In the genomic region with DNA sequence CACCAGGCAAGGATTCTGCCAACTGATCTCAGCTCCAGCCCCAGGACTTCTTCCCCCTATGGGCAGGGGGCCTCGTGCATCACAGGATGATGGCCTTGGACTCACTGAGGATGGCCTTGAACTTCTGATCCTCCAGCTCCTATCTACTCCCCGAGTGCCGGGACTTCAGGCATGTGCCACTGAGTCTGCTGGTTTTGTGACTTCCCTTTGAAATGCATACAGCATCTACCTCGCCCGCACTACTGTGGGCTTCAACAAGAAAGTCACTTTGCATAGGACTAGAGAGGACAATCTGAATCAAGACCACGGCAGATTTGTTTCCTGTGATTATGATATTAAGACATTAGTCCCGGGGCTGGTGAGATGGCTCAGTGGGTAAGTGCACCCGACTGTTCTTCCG, we compare ENCODE assay signal across 16 mouse cellular contexts.
"Had no signal": no experiment of that assay in that cellular context is flagged by ENCODE, and none has a peak within 500 bp of the region (broad histone marks: within the 10 kb centered on the region; RNA-seq: fewer than 3 reads in every experiment).

No protein-coding gene starts in this region.

- H3K27ac ChIP-seq: liver, embryonic 15.5 days; macrophage; midbrain, embryonic 13.5 days; midbrain, embryonic 15.5 days; neural tube, embryonic 12.5 days; stomach, embryonic 15.5 days; stomach, postnatal 0 days had no signal

- H3K4me2 ChIP-seq: liver, embryonic 15.5 days; midbrain, embryonic 11.5 days; midbrain, embryonic 13.5 days; midbrain, embryonic 15.5 days; neural tube, embryonic 12.5 days; stomach, embryonic 15.5 days had no signal

- H3K27me3 ChIP-seq: liver, embryonic 15.5 days; midbrain, embryonic 13.5 days; midbrain, embryonic 15.5 days; neural tube, embryonic 12.5 days; stomach, embryonic 15.5 days had no signal

- H3K9ac ChIP-seq: liver, embryonic 15.5 days; liver, postnatal 0 days; midbrain, embryonic 13.5 days; midbrain, embryonic 15.5 days; neural tube, embryonic 12.5 days; stomach, embryonic 15.5 days had no signal

- DNase-seq: liver, postnatal 0 days; lung, adult 2 months; right cerebral cortex, postnatal 14 days; thymus, adult 2 months; thymus, postnatal 25 days; thymus, postnatal 4 days had no signal

- ATAC-seq: liver, postnatal 0 days; midbrain, embryonic 13.5 days; midbrain, embryonic 15.5 days had no signal

- H3K36me3 ChIP-seq: liver, embryonic 15.5 days; midbrain, embryonic 13.5 days; midbrain, embryonic 15.5 days; neural tube, embryonic 12.5 days; stomach, embryonic 15.5 days had no signal

- H3K9me3 ChIP-seq: liver, embryonic 15.5 days; megakaryocyte, embryonic 14.5 days; midbrain, embryonic 13.5 days; midbrain, embryonic 15.5 days; neural tube, embryonic 12.5 days; stomach, embryonic 15.5 days had no signal

- H3K4me3 ChIP-seq: liver, embryonic 15.5 days; megakaryocyte, embryonic 14.5 days; midbrain, embryonic 13.5 days; midbrain, embryonic 15.5 days; myocyte; neural tube, embryonic 12.5 days; stomach, embryonic 15.5 days had no signal

- H3K4me1 ChIP-seq: stomach, embryonic 15.5 days had no signal
